Mouse (Mus musculus) intestine, embryonic 14.5 days (tissue): Measurements from ENCODE around the gene D930020B18Rik. TPM values are rescaled to one million over a fixed set of nuclear protein-coding genes. Genes with fewer than 3 reads are reported as not detected.

Source experiments
- ATAC-seq: fragments of 200-750 bp; cut with Nextera tagmentation; replicated peaks from 2 replicates; pipeline ENCODE4 v1.8.0; 2017; ENCODE audit warnings: low read depth, moderate number of reproducible peaks, moderate TSS enrichment, moderate library complexity; ENCODE audit not compliant: low FRiP score, low TSS enrichment
- DNase-seq: peaks from one replicate; pipeline ENCODE4 v3.0.0-alpha.2; 2018; ENCODE audit warnings: low spot score
- H3K27ac ChIP-seq: fragments of 300-500 bp; sonication (generic); 2 replicates; pipeline ENCODE4 v1.5.1; 2014; ENCODE audit warnings: low read depth, mild to moderate bottlenecking, control low read depth
- H3K27me3 ChIP-seq: fragments of 300-500 bp; sonication (generic); replicated peaks from 2 replicates; pipeline ENCODE4 v1.6.1; 2014; ENCODE audit warnings: low read length, control low read depth; ENCODE audit not compliant: control insufficient read depth, insufficient read depth
- H3K36me3 ChIP-seq: fragments of 300-500 bp; sonication (generic); 2 replicates; pipeline ENCODE4 v1.6.1; 2014; ENCODE audit warnings: low read length, control low read depth; ENCODE audit not compliant: control insufficient read depth, insufficient read depth
- H3K4me1 ChIP-seq: fragments of 300-500 bp; sonication (generic); replicated peaks from 2 replicates; pipeline ENCODE4 v1.6.1; 2014; ENCODE audit warnings: low read length, control low read depth, mixed read lengths; ENCODE audit not compliant: control insufficient read depth, insufficient read depth
- H3K4me2 ChIP-seq: fragments of 300-500 bp; sonication (generic); 2 replicates; pipeline ENCODE4 v1.6.1; 2014; ENCODE audit warnings: low read length
- H3K4me3 ChIP-seq: fragments of 300-500 bp; sonication (generic); 2 replicates; pipeline ENCODE4 v1.5.1; 2014; ENCODE audit warnings: low read depth, low read length, control low read depth, mixed read lengths
- H3K9ac ChIP-seq: fragments of 300-500 bp; sonication (generic); 2 replicates; pipeline ENCODE4 v1.6.1; 2014; ENCODE audit warnings: mild to moderate bottlenecking, low read length
- H3K9me3 ChIP-seq: fragments of 300-500 bp; sonication (generic); 2 replicates; pipeline ENCODE4 v1.6.1; 2016; ENCODE audit warnings: low read length, control low read depth; ENCODE audit not compliant: control insufficient read depth
- WGBS: fragments of 180-500 bp; shearing (Covaris S2); extraction: QIAGEN DNeasy Blood & Tissue Kit; methylation state at CpG from one replicate; pipeline ENCODE4 v1.1.7; 2014; 5-methylcytosine and 5-hydroxymethylcytosine counted together
- polyA plus RNA-seq: library from polyadenylated mRNA; unstranded; fragments of >200 nt; fragmentation: Nextera tagmentation; extraction: Ambion mirVana; gene quantifications from 2 replicates; pipeline ENCODE4 v1.2.1, GENCODE M21; 2014

The D930020B18Rik gene
- polyA plus RNA-seq, 1 experiment from 2014 or later: 0.68 TPM

GRCm38 (mm10) chr10:121613570-121613969 lies 27.8 kb upstream of the D930020B18Rik start:
- Histone ChIP-seq H3K27ac (no peak overlapping the region), H3K27me3 (no peaks in the 10 kb centered on the region), H3K9me3 (no peaks in the 10 kb centered on the region), H3K4me3 (no peak overlapping the region), H3K36me3 (peaks cover 89% of the 10 kb centered on the region), H3K4me1 (no peaks in the 10 kb centered on the region), H3K4me2 (no peak overlapping the region), H3K9ac (no peak overlapping the region)
- DNase-seq: no peak
- no peak for ATAC-seq
- WGBS: 90% methylated on average over 13 of the region's 13 CpGs

GRCm38 (mm10) chr10:121615146-121615870 lies 26.1 kb upstream of the D930020B18Rik start:
- no peak for DNase-seq
- peaks cover 89% of the 10 kb centered on the region for H3K36me3 ChIP-seq
- H3K4me3 ChIP-seq: no peak overlapping the region
- H3K27me3 ChIP-seq: no peaks in the 10 kb centered on the region
- no peak for ATAC-seq
- no peak overlapping the region for H3K9ac ChIP-seq
- H3K27ac ChIP-seq: no peak overlapping the region
- H3K9me3 ChIP-seq: no peaks in the 10 kb centered on the region
- H3K4me2 ChIP-seq: no peak overlapping the region
- WGBS: 91% methylated on average over 13 of the region's 13 CpGs
- no peaks in the 10 kb centered on the region for H3K4me1 ChIP-seq

- H3K4me2 ChIP-seq: no peak overlapping the region
- H3K9me3 ChIP-seq: no peaks in the 10 kb centered on the region
- no peak for ATAC-seq
- 69% methylated on average over 7 of the region's 7 CpGs for WGBS
- no peaks in the 10 kb centered on the region for H3K27me3 ChIP-seq
- no peak overlapping the region for H3K27ac ChIP-seq
- no peak overlapping the region for H3K9ac ChIP-seq
- no peak overlapping the region for H3K4me3 ChIP-seq
- H3K36me3 ChIP-seq: peaks cover 89% of the 10 kb centered on the region
- no peak for DNase-seq
- no peaks in the 10 kb centered on the region for H3K4me1 ChIP-seq
These were observed 25.5 kb upstream of the D930020B18Rik start for GRCm38 (mm10) chr10:121615935-121616334.

GRCm38 (mm10) chr10:121622431-121622830 lies 19.0 kb upstream of the D930020B18Rik start:
- Histone ChIP-seq H3K27me3 (no peaks in the 10 kb centered on the region), H3K27ac (no peak overlapping the region), H3K4me1 (peaks cover 9% of the 10 kb centered on the region), H3K4me3 (no peak overlapping the region), H3K4me2 (no peak overlapping the region), H3K36me3 (peaks cover 52% of the 10 kb centered on the region), H3K9me3 (no peaks in the 10 kb centered on the region), H3K9ac (no peak overlapping the region)
- WGBS: 85% methylated on average over 6 of the region's 6 CpGs
- no peak for ATAC-seq
- no peak for DNase-seq

- peaks cover 39% of the 10 kb centered on the region for H3K36me3 ChIP-seq
- DNase-seq (no peak), ATAC-seq (no peak)
- H3K9ac ChIP-seq: no peak overlapping the region
- peaks cover 9% of the 10 kb centered on the region for H3K4me1 ChIP-seq
- 82% methylated on average over 7 of the region's 7 CpGs for WGBS
- H3K27ac ChIP-seq: no peak overlapping the region
- H3K4me2 ChIP-seq: no peak overlapping the region
- no peak overlapping the region for H3K4me3 ChIP-seq
- no peaks in the 10 kb centered on the region for H3K9me3 ChIP-seq
- no peaks in the 10 kb centered on the region for H3K27me3 ChIP-seq
These were observed 17.7 kb upstream of the D930020B18Rik start for GRCm38 (mm10) chr10:121623670-121624069.

GRCm38 (mm10) chr10:121625006-121625405 lies 16.4 kb upstream of the D930020B18Rik start:
- Histone ChIP-seq H3K9me3 (no peaks in the 10 kb centered on the region), H3K4me3 (peak overlapping the region; percentile 87), H3K27ac (no peak overlapping the region), H3K4me1 (peaks cover 9% of the 10 kb centered on the region), H3K4me2 (peak overlapping the region; percentile 81), H3K36me3 (peaks cover 29% of the 10 kb centered on the region), H3K9ac (peak overlapping the region; percentile 65), H3K27me3 (no peaks in the 10 kb centered on the region)
- DNase-seq: no peak
- WGBS: 12% methylated on average over 9 of the region's 9 CpGs
- ATAC-seq: no peak

- Histone ChIP-seq H3K4me1 (peaks cover 9% of the 10 kb centered on the region), H3K36me3 (peaks cover 23% of the 10 kb centered on the region), H3K27me3 (no peaks in the 10 kb centered on the region), H3K9me3 (no peaks in the 10 kb centered on the region), H3K4me3 (peak overlapping the region; percentile 87), H3K27ac (peak overlapping the region; percentile 95), H3K4me2 (peak overlapping the region; percentile 81), H3K9ac (peak overlapping the region; percentile 65)
- ATAC-seq: no peak
- under 1% methylated on average over 41 of the region's 41 CpGs for WGBS
- DNase-seq: peak; percentile 92
These were observed 15.8 kb upstream of the D930020B18Rik start for GRCm38 (mm10) chr10:121625407-121626185.

- peak within 1 kb of the TSS; percentile 65 for H3K9ac ChIP-seq
- peaks cover 9% of the 10 kb centered on the region for H3K4me1 ChIP-seq
- peaks cover 16% of the 10 kb centered on the region for H3K36me3 ChIP-seq
- peak within 1 kb of the TSS; percentile 87 for H3K4me3 ChIP-seq
- ATAC-seq (peak; percentile 99), DNase-seq (peak; percentile 99)
- no peaks in the 10 kb centered on the region for H3K9me3 ChIP-seq
- peak within 1 kb of the TSS; percentile 81 for H3K4me2 ChIP-seq
- peak within 1 kb of the TSS; percentile 95 for H3K27ac ChIP-seq
- H3K27me3 ChIP-seq: no peaks in the 10 kb centered on the region
- WGBS: under 1% methylated on average over 70 of the region's 70 CpGs
These were observed 15.1 kb upstream of the D930020B18Rik start, which contains the start of gene Xpot for GRCm38 (mm10) chr10:121626186-121626882. Xpot (minus strand) TSS chr10:121626332.
